Mouse (Mus musculus) testis, postnatal 10 days (tissue): ENCODE measurements around the gene Ankrd23.

Experiments
- DNase-seq: peaks from one replicate; pipeline ENCODE4 v3.0.0; 2021; ENCODE audit warnings: low spot score

The Ankrd23 gene

DNA sequence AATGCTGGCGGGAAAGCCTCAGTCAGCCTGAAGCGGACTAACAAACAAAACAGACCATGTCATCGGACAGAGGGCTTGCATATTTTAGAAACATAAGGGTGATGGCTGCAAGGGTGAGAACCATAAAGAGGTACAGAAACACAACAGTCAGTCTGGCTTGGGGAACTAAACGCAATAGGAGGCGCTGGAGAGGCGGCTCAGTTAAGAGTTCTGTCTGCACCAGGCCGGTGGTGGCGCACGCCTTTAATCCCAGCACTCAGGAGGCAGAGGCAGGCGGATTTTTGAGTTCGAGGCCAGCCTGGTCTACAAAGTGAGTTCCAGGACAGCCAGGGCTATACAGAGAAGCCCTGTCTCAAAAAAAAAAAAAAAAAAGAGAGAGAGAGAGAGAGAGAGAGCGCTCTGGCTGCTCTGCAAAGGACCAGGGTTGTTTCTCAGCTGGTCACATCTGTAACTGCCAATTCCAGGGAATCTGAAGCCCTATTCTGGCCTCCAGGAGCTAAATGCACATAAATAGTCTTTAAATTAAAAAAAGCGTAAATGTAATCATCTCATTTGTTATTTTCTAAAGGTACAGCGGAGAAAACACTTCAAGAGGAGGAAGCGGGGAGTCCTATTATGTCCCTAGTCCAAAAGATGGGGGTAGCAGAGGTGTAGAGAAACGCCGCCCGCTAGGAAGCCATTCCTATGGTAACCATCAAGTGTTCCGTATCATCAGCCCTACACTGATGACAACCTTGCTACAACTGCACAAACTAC lies 9.3 kb upstream of the Ankrd23 start:
- no peak for DNase-seq

DNA sequence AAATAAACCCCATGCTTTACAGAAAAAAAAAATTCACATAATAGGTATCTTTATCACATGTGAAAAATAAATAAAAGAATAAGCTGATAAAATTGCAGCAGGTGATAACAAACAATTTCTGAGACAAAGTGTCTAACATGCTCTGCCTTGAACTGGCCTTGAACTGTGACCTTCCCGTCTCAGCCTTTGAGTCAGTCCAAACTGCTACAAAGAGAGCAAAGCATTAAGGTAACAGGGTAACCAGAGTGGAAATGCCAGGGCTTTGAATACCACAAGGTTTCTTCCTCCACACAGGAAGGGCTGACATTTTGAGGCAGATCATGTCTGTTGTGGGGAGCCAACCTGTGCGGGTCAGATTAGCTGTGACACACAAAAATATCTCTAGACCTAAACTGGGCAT lies 8.7 kb upstream of the Ankrd23 start:
- DNase-seq = no peak

DNA sequence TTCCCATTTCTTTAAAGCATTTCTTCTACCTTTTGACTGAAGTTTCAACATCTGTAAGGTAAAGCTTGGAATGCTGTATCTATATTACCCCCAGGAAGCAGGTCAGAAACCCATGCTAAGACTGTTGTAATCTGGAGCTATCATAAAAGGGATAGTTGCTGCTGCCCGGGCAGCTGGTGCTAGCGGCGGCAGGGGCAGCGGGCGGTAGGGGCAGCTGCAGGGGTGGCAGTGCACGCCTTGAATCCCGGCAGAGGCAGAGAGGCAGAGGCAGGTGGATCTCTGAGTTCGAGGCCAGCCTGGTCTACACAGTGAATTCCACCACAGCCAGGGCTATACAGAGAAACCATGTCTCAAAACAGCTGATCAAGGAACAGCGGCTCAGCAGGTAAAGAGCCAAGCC lies 6.2 kb upstream of the Ankrd23 start:
- DNase-seq = no peak

DNA sequence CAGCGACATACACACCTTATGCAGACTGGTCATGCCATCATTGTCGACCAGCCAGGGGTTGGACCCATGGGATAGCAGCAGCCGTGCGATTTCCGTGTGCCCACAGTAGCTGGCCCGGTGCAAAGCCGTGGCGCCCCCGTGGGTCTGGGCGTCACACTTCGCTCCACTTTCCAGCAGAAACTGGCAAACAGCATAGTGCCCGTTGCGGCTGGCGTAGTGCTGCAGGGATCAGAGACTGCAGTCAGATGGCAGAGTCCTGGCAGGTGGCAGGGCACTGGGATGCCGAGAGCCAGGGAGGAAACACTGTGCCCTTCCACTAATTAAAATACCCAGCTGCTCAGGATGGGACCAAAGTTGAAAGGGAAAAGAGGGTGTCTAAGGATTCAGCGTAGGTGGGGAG lies 5.2 kb upstream of the Ankrd23 start:
- DNase-seq = peak; percentile 46

DNA sequence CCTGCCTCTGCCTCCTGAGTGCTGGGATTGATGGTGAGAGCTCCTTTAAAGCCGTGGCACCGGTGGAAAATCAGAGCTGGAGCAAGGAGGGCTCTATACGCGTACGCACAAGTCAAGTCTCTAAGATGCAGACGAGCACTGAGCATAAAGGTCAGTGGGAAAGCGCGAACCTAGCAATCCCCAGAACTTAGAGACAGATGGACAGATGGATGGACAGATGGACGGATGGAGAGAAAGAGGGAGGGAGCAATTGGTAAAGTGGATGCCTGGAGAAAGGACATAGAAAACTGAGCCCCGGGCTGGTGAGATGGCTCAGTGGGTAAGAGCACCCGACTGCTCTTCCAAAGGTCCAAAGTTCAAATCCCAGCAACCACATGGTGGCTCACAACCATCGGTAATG lies 4.1 kb upstream of the Ankrd23 start:
- DNase-seq = no peak

DNA sequence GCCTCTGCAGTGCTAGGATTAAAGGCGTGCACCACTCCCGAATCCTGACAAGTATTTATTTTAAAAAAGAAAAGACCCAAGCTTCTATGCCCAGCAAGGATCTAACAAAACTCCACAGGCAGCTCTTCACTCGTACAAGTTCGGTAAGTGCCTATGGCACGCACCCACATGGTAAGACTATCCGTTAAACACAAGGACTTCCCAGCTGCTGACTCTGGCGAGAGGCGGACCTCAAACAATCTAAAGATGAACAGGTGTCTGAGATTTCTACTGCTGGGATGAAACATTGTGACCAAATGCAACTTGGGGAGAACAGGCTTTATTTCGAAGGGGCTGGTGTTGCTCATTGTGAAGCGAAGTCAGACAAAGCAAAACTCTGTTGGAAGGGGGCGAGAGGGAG lies 3.4 kb upstream of the Ankrd23 start:
- DNase-seq = no peak

DNA sequence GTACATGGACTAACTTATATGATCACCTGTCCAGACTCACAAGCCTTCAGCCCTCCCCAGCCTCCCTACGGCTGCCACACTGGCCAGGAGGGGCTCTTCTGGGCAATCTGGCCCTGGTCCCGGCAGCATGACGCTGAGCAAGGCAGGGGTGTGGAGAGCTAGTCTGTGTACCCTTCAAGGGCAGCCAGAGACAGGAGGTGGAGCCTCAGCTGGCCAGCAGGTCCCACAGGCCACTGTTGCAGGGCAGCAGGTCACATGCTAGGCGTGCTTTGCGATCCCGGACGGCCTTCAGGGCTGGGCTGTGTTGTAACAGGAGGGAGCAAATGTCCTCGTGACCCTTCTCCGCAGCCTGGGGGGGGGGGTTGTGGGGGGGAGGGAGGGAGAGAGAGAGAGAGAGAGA lies 2.5 kb upstream of the Ankrd23 start, which contains the start of gene Gm42417:
TSS of gene Gm42417 (minus strand) at position 244 of the 400 bp plus-strand sequence.
- peak; percentile 76 for DNase-seq

DNA sequence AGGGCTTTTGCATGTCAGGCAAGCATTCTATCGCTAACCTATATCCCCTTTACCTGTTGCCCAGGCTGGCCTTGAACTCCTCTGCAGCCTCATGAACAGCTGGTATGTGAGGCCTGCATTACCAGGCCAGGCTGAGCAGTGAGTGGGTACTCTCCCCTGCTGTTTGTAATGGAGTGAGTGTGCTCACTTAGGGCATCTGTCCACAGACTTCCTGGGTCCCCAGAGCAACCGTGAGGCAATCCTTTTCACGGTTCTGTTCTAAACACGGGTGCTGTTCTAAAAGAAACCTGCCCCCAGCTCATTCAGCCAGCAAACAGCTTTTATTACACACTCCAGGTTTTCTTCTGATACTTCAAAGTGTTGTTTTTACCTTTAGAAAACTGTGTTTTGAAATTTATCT lies 2.0 kb upstream of the Ankrd23 start:
- no peak for DNase-seq

DNA sequence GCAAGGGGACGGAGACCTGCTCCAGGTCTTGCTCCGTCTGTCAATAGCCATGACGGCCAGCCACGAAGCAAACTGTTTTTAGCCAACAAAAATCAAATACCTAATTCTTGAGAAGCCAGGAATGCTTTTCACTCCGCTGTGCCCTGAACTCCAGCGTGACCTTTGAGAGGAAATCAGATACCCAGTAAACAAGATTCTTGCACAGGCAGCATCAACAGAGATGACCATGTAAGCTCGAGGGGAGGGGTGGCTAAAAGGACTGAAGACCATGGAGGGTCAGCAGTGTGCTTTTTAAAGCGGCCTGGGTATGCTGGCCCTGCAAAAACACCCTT lies 320 bp downstream of the Ankrd23 start:
- DNase-seq = no peak

DNA sequence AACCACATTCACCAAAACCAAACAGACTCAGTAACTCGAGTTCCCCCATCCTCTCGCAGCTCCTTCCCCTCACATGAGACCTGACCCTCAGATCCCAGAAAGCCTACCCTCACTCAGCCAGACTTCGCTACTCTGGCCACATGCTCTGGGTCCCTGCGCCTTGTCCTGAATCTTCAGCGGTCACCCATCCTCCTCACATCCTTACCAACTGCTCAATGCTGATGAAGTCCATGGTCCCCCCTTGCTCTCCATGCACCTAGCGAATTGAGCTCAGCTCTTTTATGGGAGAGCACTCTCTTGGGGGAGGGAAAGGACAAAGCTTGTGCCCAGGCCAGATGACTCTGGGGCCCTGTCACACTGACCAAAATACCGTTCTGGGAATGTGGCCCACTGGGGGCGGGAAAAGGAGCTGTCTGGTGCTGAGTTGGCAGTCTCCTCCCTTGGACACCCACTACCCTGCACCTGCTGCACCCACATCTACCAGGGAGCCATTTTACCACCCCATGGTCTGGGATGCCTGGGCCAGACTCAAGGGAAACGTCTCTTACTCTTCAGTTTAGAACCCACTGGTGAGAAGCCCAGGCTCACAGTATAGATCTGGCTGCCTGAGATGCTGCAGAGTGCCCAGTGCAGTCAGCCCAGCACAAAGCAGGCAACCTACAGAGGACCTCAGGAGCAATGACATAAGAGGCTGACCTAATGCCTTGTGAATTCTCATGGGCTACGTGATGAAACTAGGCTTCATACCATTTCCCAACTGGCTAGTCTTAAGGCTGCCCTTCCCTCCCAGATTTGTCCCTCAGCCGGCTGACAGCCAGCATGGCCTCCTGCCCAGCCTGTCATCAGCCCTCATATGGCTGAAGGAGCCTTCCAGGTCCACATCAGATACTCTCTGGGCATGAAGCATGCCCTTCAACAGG lies 946 bp downstream of the Ankrd23 start:
- no peak for DNase-seq

DNA sequence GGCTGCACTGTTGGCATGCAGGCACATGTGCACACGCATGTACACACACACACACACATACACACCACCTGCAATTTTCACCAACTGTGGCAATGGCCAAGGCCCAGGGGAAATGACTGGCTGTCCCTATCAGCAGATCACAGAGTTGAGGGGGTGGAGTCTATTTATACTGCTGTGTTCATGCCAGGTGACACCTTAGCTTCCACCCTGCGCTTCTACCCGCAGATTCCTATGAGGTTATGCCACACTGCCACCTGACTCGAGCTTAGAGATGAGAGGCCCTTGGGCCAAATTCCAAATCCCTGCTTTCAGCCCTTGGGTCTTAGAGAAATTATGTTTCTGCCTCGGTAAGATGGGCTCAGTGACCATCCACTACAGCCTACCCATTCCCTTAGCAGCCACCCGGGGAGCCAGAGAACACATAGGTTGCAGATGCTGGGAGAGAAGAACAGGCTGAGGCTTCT lies 2.1 kb downstream of the Ankrd23 start:
- DNase-seq = no peak

DNA sequence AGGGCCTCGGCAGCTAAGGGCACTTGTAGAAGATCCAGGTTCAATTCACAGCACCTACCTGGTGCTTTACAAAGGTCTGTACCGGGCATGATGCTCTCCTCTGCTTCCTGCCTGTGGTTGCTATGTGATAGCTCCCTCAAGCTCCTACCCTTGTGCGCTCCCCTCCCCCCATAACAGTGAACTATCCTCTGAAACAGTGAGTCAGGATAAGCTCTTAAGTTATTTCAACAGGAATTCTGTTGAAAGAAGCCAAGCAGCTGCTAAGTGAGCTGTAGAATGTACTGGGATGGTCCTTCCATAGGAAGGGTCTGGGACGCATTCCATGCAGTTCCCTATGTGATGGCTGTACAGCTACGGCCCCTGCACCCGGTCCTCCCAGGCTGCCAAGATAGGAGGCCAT lies 3.1 kb downstream of the Ankrd23 start:
- no peak for DNase-seq

DNA sequence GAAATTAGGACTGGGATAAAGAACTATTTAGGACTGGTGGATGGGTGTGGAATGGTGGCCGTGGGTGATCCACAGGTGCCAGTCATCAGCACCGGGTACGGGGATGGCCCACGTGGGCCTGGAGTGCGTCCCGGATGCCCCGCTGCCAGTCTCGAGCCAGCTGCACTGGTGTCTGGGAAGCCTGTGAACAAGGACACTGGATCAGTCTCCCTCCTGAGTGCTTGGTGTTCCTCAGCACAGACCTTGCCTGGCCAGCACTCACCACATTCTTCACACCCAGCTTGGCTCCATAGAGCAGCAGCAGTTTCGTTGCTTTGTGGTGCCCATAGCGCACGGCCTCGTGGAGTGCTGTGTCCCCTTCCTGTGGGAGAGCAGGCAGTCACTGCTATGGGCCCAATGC lies 5.2 kb downstream of the Ankrd23 start:
- no peak for DNase-seq

DNA sequence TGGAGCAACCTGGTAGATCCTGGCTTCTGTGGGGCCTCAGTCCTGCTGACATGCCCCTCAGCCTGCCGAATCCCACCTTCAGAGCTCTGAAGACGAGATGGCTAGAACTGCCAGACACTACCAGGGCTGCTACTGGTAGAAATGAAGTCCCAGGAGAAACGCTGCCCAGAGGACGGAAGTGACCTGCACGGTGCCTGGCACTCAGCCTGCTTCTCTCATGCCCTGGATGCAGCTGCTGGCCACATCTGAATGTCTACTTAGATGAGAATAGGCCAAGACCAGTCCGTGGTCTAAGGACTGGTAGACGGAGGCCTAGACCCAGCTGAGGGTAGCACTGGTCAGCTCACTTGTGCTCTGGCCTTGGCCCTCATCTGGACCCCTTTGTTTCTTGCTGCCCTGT lies 5.7 kb downstream of the Ankrd23 start:
- no peak for DNase-seq

DNA sequence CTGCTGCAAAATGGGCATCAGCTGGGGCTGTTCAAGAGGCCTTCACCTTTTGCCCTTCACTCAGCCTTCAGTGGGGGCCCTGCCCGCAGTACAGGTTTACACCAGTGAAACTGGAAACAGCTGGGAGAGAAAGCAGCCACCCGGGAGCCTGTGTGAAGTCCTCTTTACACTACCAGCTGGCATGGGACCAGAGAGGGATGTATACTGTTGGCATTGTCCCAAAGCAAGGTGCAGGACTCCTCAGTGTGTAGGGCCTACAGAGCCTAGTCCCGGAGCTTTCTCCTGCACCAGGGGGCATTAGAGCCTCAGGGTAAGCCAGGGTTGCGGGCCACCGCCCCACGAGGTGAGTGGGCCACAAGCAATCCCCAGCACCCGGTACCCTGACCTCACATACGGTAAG lies 6.2 kb downstream of the Ankrd23 start:
- DNase-seq = no peak

DNA sequence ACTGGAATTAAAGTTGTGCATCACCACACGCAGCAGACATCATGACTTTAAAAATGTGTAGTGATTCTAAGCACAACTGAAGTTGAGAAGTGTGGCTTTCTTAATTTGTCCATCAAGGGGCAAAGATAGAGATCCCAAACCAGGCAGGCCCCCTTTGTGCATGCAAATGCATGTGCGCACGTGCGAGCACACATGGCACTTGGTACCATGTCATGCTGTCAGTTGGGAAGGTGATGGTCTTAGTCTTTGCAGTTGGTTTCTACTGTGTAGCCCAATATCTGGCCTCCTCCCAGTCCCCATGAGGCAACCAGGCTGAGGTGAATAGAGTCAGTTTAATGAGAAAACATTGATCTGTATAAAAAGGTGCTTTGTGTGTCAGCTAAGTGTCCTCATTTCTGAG lies 6.8 kb downstream of the Ankrd23 start:
- DNase-seq = no peak

DNA sequence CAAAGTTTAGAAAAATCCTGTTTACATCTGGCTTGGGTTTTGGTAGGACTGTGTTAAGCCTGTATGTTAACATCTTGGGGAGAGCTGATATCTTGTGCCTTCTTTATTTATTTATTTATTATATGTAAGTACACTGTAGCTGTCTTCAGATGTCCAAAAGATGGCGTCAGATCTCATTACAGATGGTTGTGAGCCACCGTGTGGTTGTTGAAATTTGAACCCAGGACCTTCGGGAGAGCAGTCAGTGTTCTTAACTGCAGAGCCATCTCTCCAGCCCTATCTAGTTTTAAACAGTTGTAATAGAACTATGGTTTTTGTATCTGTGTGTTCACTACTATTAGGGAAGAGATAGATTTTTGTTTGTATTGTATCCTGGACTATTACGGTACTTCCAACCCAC lies 7.4 kb downstream of the Ankrd23 start:
- DNase-seq = no peak

DNA sequence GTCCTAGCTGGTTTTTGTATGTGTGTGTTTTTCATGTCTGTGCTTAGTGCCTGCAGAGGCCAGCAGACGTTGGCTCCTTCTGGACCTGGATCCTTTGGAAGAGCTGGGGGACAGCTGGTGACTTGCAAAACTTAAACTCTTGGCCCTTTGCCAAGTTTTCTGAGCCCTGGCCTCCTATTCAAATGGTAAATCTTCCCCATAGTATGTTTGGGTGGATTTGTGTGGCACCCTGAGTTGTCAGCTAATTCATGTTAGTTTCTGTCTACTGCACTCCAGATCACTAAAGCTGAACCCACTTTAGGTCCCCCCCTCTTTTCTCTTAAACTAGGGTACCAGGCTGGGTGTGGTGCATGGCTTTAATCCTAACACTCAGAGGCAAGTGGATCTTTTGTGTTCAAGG lies 8.3 kb downstream of the Ankrd23 start:
- no peak for DNase-seq

DNA sequence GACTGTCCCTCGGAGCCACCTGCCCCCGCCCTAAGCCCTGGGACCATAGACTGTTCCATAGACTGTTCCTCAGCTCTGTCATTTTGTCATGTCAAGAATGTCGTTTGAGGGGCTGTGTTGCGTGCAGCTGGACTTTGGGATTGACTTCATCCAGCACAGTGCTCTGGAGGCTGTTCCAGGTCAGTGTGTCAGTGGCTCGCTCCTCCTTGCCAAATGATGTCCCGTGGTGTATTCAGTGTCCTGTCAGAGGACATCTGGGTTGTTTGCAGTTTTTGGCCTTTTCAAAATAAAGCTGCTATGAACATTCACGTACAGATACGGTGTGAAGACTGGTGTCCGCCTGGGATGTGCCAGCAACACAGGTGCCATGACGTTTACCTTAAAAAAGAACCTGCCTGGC lies 9.8 kb downstream of the Ankrd23 start:
- DNase-seq = no peak

DNA sequence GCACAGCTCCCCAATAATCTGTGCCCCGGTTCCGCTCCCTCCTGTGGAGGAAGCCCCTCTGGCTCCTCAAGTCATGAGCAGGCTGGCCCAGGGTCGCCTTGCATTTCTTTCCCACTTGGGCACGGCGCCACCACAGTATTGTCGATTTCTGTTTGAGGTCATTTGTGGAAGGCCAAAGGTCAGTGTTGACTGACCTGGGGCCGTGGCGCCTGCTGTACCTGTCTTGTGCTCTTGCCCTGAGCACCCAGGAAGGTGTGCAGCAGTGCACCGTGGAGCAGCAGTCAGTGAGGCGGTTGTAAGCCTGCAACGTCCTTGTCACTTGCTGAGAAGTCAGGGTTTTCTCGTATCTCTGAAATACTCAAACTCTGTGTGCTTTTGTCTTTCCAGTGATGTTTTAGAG lies 10.9 kb downstream of the Ankrd23 start:
- no peak for DNase-seq

DNA sequence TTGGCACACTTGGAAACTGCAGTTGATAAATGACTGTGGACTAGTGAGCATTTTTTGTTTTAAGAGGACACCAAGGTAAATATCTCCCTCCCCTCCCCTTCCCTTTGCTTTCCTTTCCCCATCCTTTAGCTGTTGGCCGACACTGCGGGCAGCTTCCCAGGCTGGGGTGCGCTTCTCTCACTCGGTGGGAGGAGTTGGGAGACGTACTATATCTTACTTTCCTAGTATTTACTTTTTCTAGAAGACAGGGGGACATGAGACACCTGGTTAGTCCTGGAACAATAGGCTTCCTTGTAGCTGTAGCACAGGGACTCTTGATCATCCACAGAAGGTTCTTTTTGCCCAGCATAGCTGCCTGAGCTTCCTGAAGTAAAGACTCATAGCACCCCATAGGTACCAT lies 12.6 kb downstream of the Ankrd23 start:
- DNase-seq = no peak

DNA sequence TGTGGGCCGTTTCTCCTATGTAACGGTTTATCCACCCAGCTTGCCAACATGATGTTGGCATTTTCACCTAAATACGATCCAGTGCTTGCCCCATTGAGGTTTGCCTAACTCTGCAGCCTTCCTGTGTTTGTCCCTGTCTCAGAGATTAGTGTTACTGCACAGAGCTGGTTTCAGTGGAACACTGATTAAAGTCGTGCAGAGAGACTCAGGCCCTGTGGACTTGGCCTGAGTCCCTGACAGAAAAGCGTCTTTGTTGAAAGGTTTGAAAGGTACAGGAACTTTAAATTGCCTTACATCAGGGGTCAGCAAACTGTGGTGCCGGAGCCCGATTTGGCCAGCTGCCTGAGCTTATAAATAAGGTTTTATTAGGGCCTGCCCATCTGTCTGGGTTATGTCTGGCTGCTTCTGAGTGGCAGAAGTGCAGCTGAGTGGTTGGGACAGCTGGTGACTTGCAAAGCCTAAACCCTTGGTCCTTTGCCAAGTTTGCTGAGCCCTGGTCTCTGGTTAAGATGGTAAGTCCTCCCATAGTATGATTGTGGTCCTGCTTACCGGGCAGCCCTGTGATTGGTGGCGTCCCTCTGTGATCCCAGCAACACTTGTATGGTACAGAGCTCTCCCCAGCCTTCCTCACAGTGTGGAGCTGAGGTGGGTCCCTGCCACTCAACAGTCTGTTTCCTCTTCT lies 13.2 kb downstream of the Ankrd23 start:
- no peak for DNase-seq

DNA sequence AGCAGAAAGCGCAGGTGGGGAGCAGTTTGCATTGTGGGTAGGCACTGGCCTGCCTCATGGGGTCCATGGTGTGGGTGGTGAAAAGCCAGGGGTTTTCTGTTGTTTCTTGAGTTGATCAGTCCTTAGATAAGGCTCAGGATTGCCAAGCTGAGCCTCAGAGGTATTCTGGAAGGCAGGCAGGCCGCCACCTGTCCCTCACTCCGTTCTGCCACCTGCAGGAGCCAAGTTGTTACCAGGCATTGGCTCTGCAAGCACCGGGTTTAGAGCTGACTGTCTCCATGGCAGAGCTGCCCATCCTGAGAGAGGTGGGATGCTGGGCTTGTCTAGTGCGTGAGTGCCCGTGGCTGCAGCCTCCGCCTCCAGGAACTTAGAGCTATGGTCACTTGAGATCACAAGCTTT lies 14.5 kb downstream of the Ankrd23 start:
- no peak for DNase-seq
